Mouse (Mus musculus): ENCODE results near the gene Mpzl1.

Gene Mpzl1

DNA sequence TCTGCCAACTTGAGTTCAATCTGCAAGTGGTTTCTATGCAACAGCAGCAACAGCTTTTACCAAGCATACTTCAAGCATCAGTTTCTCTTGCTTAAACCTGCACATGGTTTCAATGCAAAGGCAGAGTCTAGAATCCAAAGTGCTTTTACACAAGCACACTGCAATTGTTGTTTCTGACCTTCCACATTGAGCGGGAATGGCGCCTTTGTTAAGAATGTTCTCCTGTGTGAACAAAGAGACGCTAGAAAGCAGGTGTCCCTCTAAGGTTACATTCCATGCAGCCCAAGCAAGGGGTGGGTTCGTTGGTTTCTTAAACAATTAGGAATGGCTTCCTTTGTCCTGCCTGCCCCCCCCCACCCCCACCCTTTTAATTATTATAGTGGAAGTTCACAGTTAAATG is 20.4 kb downstream of the Mpzl1 start:
- DNase-seq: no peak

GRCm38 (mm10) chr1:165612714-165613113 is 21.6 kb downstream of the Mpzl1 start:
- DNase-seq: peak; percentile 13 to 14

DNA sequence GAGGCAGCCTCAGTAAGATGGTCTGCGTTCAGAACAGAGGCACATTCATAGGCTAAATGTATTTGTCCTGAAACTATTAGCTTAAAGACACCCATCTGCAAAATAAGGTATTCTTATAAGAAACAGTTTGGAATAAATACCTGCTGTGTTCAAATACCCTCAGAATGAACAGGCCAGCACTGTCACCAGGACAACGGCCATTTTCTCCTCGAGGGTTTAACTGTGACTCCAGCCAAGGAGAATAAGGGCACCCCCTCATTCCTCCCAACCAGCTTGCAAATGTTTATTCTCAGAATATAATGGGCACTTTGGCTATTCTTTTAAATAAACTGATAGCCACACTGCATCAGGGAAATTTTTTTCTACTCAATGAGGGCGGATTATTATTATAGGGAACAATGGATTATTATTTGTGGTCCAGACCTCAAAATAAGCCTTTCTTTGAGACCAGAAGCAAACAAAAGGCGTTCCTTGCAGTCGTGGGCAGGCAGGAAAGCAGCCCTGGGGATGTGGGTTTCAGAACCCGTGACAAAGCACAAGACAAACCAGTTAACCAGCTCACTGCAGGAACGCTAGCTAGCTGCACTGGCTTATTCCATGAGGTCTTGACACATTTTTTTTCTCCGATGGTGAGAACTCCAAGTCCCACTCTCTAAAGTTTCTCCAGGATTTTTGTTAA is 23.9 kb downstream of the Mpzl1 start:
- DNase-seq: no peak

DNA sequence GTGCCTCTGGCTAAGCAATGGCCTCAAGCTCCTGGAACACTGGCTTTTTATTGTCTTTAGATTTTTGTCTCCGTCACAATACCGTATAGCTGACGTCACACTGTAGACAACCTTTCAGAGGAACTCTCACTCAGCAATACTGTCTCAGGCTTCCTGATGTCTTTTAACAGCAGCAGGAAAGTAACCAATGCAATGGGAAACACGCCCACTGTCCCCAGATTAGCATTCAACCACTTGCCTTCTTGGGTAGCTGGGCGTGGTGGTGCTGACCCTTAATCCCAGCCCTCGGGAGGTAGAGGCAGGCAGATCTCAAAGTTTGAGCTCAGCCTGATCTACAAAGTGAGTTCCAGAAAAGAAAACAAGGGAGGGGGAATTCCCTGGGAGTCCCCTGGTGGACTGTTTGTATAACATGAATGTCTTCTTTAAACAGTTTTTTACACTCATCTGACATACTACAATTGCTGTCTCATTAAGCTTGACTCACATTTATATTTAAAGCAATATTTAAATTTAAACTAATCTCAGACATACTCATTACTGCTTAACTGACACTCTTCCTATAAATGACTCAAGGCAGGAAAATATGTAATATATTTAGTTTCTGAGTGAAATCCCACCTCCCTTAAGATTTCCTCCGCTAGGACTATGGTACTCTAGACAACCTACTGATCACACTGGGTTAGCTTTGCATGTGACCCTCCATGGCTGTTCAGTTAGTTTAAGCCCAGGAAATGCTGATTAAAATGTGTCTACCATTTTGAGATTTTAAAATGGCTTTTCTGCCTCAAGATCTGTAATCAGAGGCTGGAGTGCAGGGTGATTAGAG is 24.6 kb downstream of the Mpzl1 start:
- no peak for DNase-seq

- no peak for DNase-seq
Observed at GRCm38 (mm10) chr1:165608904-165609303, 25.4 kb downstream of the Mpzl1 start.

DNA sequence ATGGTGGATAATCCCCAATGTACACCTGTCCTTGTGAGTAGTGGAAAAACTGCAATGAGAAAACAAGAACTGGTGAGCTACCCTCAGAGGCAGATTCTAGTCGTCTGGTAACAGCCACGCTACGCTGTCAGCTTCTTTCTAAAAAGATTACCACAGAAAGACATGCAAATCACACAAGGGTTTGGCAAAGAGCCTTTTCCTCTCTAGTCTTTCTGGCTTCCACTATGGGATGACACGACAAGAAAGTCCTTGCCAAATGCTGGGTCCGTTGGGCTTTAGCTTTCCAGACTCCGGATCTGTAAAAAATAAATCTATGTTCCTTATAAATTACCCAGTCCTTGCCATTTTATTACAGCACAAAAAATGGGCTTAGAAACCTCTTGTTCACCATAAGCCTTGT is 28.6 kb downstream of the Mpzl1 start:
- DNase-seq: no peak

- DNase-seq: no peak
Observed at GRCm38 (mm10) chr1:165605108-165605507, 29.2 kb downstream of the Mpzl1 start.

DNA sequence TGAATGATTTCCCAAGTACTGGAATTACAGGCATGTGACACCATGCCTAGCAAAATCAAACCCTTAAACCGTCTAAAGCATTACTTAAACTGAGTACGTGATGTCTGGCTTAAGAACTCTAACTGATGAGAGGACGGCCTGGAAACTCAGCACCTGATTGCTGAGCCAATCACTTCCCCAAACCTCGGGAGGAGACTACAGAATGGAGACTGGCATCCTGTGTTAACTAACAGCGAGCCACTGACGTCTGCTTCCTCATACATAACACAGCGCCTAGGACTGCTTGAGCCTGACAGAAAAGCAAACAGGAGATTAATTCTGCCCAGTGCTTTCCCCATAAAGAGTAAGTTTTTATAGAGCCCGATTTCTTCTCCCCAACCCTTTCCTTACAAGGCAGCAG is 30.1 kb downstream of the Mpzl1 start:
- DNase-seq: no peak

GRCm38 (mm10) chr1:165603218-165603617 is 31.1 kb downstream of the Mpzl1 start:
- DNase-seq: no peak

DNA sequence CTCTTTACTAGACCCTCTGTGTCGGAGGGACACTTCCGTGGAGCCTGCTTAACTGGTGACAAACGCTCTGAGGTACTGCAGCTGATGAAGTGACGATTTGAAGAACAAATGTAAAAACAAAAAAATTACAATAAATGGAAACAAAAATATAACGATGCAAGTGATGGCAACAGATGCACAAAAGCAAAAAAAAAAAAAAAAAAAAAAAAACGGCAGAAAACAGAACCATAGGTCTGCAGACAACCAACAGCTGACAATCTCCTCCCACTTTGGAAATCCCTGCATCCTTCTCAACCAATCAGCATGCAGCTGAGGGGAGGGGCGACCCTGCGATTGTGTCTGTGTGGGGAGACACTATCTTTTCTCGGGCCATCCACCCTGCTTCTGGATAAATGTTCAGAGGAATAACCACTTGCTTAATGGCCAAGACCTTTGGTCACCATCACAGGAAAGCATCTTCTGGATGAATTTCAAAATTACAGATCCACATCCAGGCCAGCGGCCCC is 32.5 kb downstream of the Mpzl1 start:
- DNase-seq: no peak

GRCm38 (mm10) chr1:165594699-165595421 is 39.5 kb downstream of the Mpzl1 start:
- no peak for DNase-seq

GRCm38 (mm10) chr1:165592295-165593082 is 41.8 kb downstream of the Mpzl1 start:
- no peak for DNase-seq

GRCm38 (mm10) chr1:165590760-165591159 is 43.6 kb downstream of the Mpzl1 start:
- DNase-seq: no peak

DNA sequence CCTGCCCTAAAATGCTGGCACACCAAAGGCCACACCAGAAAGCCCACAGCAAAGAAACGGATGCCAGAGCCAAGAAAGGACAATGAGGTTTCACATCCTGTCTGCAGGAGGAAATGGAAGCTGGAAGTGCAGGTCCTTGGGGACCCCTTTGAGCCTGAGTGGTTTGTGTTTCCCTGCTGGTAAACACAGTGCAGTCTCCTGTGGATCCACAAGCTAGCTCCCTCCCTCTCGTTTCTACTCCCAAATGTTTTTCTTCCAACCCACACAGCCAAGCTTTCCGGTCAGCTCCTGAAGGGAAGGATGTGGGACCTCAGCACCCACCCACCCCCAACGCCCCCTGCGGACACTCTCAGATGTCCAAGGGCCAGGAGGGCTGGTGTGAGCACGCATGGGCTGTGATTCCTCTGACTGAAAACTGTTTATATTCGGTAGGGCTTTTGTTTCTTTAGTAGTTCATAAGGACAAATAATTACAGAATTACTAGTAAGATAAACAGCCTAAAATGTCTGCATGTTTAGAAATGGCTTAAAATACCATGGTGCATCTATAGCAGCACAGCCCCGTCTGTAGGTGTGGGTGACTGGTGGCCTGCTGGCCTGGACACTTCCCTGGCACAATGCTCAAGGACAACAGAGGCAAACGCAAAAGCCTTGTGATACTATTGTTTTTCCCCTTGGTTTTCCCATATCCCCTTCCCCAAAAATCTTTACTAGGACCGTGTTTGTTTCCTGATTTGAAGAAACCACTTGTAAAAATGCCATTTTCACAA is 44.9 kb downstream of the Mpzl1 start:
- DNase-seq: no peak

GRCm38 (mm10) chr1:165587845-165588244 is 46.5 kb downstream of the Mpzl1 start:
- DNase-seq: no peak

DNA sequence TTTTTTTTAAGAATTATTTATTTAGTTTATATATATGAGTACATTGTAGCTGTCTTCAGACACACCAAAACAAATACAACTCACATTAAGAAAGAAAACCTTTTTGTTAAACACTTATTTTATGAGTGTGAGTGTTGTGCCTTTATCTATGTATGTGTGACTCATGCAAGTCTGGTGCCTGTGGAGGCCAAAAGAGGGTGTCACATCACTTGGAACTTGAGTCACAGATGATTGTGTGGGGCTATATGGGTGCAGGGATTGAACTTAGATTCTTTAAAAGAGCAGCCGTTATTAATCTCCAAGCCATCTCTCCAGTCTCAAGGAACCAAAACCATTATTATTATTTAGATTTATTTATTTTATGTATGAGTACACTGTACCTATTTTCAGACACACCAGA is 48.0 kb downstream of the Mpzl1 start:
- no peak for DNase-seq

DNA sequence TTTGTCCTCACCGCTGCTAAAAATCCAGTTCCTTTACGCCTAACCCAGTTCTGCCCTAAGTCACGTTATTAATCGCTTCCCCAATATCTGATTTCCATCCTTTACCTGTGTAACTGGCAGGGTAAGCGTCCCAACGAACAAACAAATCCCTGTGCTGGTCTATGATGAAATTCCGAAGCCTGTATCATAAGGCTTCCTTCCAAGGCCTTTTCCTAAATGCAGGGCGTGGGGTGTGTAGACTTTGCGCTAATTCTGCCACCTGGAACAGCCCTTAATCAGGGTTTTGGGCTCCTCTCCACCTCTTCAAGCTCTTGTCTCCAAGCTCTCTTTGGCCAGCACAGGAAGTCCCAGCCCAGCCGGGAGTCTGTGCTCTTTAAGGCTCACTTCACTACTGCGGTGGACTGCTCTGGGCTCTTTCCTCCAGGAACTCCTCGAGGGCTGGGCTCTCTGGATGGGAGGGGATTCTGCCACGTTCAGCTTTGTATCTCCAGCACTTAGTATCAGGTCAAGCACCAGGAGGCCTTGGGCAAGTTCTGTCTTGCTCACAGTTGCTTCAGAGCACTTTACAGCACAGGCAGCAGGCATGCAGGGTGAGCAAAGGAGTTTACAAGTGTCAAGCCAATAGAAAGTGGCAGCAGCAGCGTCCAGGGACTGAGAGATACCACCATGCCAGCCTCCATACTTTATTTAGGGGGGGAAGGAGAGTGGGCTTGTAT is 48.8 kb downstream of the Mpzl1 start:
- no peak for DNase-seq

- peak; percentile 61 to 64 for DNase-seq
Observed at GRCm38 (mm10) chr1:165583529-165584184, 50.7 kb downstream of the Mpzl1 start.

- DNase-seq: no peak
Observed at GRCm38 (mm10) chr1:165581255-165581654, 53.1 kb downstream of the Mpzl1 start.

DNA sequence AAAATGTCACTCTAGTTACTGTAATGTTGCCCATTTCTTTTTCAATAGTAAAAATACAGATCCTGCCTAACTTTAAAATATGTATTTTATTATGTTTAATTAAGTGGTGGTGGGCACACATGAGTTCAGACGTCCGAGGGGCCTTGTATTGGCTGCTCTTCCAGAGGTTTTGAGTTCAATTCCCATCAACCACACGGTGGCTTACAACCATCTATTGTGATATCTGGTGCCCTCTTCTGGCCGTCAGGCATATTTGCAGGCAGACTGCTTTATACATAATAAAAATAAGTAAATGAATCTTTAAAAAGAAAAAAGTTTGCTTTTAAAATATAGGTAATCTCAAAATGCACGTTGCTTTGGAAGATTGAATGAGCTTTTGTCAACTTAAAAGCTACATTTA is 55.0 kb downstream of the Mpzl1 start:
- DNase-seq: no peak
